Mouse (Mus musculus): ENCODE data around the gene Npr3. TPM values are rescaled to one million over a fixed set of nuclear protein-coding genes. Genes with fewer than 3 reads are reported as not detected.

Npr3 gene
- polyA plus RNA-seq (2014; fragmentation: Nextera tagmentation; extraction: Ambion mirVana): 0.86 and 1.0 TPM in 2 replicates

DNA sequence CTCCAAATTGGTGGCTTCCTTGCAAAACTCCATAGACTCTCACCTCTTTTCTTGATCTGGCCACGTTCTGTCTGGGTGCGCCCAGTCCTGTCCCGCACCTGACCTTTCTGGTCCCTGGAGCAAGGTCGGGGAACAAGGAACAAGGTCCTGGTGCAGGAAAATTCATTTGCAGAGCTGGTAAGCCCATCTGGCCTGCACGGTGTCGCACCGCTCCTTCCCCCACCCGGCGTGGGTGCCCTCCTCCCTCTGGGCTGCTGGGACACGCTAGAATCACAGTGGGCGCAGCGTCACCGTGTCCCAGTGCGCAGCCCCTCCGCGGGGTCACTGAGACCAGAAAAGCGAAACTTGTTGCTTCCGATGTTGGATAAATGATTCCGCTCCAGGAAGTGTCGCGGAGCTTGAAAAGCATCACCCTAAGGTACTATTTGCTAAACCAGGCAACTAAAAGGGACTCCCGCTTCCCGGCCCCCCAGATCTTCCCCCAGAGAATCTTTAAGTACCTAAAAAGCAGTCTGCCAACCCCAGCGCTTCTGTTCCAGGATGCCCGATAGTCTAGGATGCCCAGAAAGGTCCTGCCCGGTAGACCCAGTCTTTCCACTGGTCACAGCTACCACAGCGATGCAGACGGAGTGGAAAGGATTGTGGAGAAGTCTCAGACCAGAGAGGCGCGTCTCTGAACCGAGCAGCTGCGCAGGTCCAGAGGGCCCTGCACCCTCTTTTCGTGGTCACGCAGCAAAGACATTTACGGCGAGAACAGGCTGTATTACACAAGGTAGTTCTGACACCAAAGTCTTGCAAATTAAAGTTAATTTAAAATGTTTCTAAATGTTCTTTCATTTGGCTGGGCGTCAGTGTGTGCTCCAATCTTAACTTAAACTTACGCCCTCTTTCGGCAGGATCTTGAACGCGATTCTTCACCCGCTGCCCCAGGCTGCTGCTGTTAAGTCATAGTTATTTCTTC, at the start of gene Npr3:
Gene Npr3 (minus strand): TSS at position 717 of the 961 bp plus-strand sequence.
- H3K9ac ChIP-seq (ENCODE audit: low read length): 0 out of 2 replicates have a peak within 1 kb of the TSS, but pooled peaks have one; percentile 17
- WGBS: under 1% methylated on average over 42 of the region's 42 CpGs
- DNase-seq (ENCODE audit: low spot score) (peak; percentile 78), ATAC-seq (peak; percentile 10; the same call in 1 of the 2 replicates)
- no peaks in the 10 kb centered on the region for H3K36me3 ChIP-seq (ENCODE audit: control insufficient read depth, insufficient read depth, low read length)
- peaks cover 54% of the 10 kb centered on the region for H3K27me3 ChIP-seq (replicated peaks; ENCODE audit: control insufficient read depth, insufficient read depth, low read length)
- H3K27ac ChIP-seq (ENCODE audit: low read depth, low read length): no peak within 1 kb of the TSS
- no peaks in the 10 kb centered on the region for H3K9me3 ChIP-seq (replicated peaks; ENCODE audit: control insufficient read depth, low read length)
- H3K4me1 ChIP-seq (ENCODE audit: control insufficient read depth, insufficient read depth, low read length): peaks cover 22% of the 10 kb centered on the region
- H3K4me3 ChIP-seq (ENCODE audit: low read depth, low read length): peak within 1 kb of the TSS; percentile 47
- H3K4me2 ChIP-seq (ENCODE audit: low read length): peak within 1 kb of the TSS; percentile 97

DNA sequence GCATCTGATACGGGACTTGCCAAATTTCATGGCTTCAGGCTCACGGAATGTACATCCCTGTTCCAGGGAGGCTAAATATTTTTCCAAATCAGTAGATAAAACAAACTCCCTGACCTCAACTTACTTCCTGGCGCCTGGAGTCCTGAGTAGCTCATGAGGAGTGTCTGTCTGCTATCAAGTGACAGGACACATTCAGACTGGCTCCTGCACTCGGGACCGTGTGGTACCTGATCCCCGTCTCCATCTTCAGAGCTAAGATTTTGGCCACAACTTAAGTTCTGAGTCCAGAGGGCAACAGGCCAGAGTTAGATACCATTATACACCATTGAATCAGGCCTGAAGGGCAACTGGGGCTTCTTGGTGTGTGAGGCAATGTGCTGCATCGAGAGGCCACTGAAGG, 49.0 kb upstream of the Npr3 start:
- Histone ChIP-seq H3K9ac (ENCODE audit: low read length) (no peak overlapping the region), H3K4me1 (ENCODE audit: control insufficient read depth, insufficient read depth, low read length) (no peaks in the 10 kb centered on the region), H3K27ac (ENCODE audit: low read depth, low read length) (no peak overlapping the region), H3K9me3 (replicated peaks; ENCODE audit: control insufficient read depth, low read length) (no peaks in the 10 kb centered on the region), H3K4me3 (ENCODE audit: low read depth, low read length) (no peak overlapping the region), H3K27me3 (replicated peaks; ENCODE audit: control insufficient read depth, insufficient read depth, low read length) (no peaks in the 10 kb centered on the region), H3K36me3 (ENCODE audit: control insufficient read depth, insufficient read depth, low read length) (no peaks in the 10 kb centered on the region), H3K4me2 (ENCODE audit: low read length) (no peak overlapping the region)
- no peak for DNase-seq (ENCODE audit: low spot score)
- WGBS: 92% methylated on average over 7 of the region's 7 CpGs
- no peak for ATAC-seq

GRCm38 (mm10) chr15:11954190-11954589, 47.1 kb upstream of the Npr3 start:
- DNase-seq (ENCODE audit: low spot score) (no peak), ATAC-seq (no peak)
- Histone ChIP-seq H3K9ac (ENCODE audit: low read length) (no peak overlapping the region), H3K4me2 (ENCODE audit: low read length) (no peak overlapping the region), H3K4me1 (ENCODE audit: control insufficient read depth, insufficient read depth, low read length) (no peaks in the 10 kb centered on the region), H3K36me3 (ENCODE audit: control insufficient read depth, insufficient read depth, low read length) (no peaks in the 10 kb centered on the region), H3K4me3 (ENCODE audit: low read depth, low read length) (no peak overlapping the region), H3K27me3 (replicated peaks; ENCODE audit: control insufficient read depth, insufficient read depth, low read length) (no peaks in the 10 kb centered on the region), H3K27ac (ENCODE audit: low read depth, low read length) (no peak overlapping the region), H3K9me3 (replicated peaks; ENCODE audit: control insufficient read depth, low read length) (no peaks in the 10 kb centered on the region)
- 67% methylated on average over 4 of the region's 4 CpGs for WGBS

- WGBS: 82% methylated on average over 3 of the region's 3 CpGs
Observed at GRCm38 (mm10) chr15:11952159-11952558, 45.1 kb upstream of the Npr3 start.

DNA sequence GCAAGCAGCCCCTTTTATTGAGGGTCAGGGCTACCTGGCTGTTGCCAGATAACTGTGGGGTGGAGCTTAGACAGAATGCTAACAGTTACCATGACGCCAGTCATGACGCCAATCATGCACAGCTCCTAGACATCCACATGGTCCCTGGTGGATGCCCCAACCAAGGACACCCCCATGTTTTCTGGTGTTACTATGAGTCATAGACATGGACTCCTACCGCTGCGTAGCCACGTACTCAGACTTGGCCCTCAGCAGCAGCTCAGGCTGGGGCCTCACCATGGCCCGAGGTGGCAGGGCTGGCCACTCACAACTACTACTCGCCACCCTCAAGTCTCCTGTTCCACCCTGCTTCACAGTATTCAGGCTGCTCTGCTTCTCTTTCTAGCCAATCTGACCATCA, 44.1 kb upstream of the Npr3 start:
- no peak for DNase-seq (ENCODE audit: low spot score)
- ATAC-seq: no peak
- H3K27me3 ChIP-seq (replicated peaks; ENCODE audit: control insufficient read depth, insufficient read depth, low read length): no peaks in the 10 kb centered on the region
- no peaks in the 10 kb centered on the region for H3K36me3 ChIP-seq (ENCODE audit: control insufficient read depth, insufficient read depth, low read length)
- no peak overlapping the region for H3K4me2 ChIP-seq (ENCODE audit: low read length)
- no peak overlapping the region for H3K4me3 ChIP-seq (ENCODE audit: low read depth, low read length)
- 93% methylated on average over 7 of the region's 7 CpGs for WGBS
- H3K9me3 ChIP-seq (replicated peaks; ENCODE audit: control insufficient read depth, low read length): no peaks in the 10 kb centered on the region
- no peaks in the 10 kb centered on the region for H3K4me1 ChIP-seq (ENCODE audit: control insufficient read depth, insufficient read depth, low read length)
- no peak overlapping the region for H3K27ac ChIP-seq (ENCODE audit: low read depth, low read length)
- H3K9ac ChIP-seq (ENCODE audit: low read length): no peak overlapping the region

More at GRCm38 (mm10) chr15:11952159-11952558, 45.1 kb upstream of the Npr3 start:
- H3K27ac ChIP-seq (ENCODE audit: low read depth, low read length): no peak overlapping the region
- H3K27me3 ChIP-seq (replicated peaks; ENCODE audit: control insufficient read depth, insufficient read depth, low read length): no peaks in the 10 kb centered on the region
- H3K9ac ChIP-seq (ENCODE audit: low read length): no peak overlapping the region
- DNase-seq (ENCODE audit: low spot score) (no peak), ATAC-seq (no peak)
- no peak overlapping the region for H3K4me2 ChIP-seq (ENCODE audit: low read length)
- no peak overlapping the region for H3K4me3 ChIP-seq (ENCODE audit: low read depth, low read length)
- no peaks in the 10 kb centered on the region for H3K36me3 ChIP-seq (ENCODE audit: control insufficient read depth, insufficient read depth, low read length)
- H3K4me1 ChIP-seq (ENCODE audit: control insufficient read depth, insufficient read depth, low read length): no peaks in the 10 kb centered on the region
- H3K9me3 ChIP-seq (replicated peaks; ENCODE audit: control insufficient read depth, low read length): no peaks in the 10 kb centered on the region

DNA sequence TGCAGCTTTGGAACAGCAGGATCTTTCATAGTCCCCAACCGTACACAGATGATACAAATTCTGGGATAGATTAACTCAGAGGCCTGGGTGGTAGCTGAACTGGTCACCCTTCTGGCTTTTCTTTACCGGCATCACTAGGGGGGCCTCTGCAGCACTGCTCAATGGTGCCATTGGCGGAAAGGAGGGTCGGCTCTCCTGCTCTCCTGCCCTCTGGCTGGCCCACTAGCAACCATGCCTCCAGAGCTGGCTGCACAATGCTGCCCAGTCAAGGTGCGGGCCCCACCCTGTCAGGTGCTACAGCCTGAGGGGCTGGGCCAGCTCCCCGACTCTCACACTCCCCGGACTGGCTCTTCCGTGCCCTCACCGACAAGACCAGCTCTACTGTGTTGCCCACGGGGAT, 43.1 kb upstream of the Npr3 start:
- WGBS: 91% methylated on average over 10 of the region's 10 CpGs
- no peak for ATAC-seq
- no peak overlapping the region for H3K4me3 ChIP-seq (ENCODE audit: low read depth, low read length)

GRCm38 (mm10) chr15:11949490-11949889, 42.4 kb upstream of the Npr3 start:
- no peak for ATAC-seq
- no peaks in the 10 kb centered on the region for H3K4me1 ChIP-seq (ENCODE audit: control insufficient read depth, insufficient read depth, low read length)
- H3K4me3 ChIP-seq (ENCODE audit: low read depth, low read length): no peak overlapping the region

More for the DNA sequence above, 43.1 kb upstream of the Npr3 start:
- Histone ChIP-seq H3K4me1 (ENCODE audit: control insufficient read depth, insufficient read depth, low read length) (no peaks in the 10 kb centered on the region), H3K9ac (ENCODE audit: low read length) (no peak overlapping the region), H3K36me3 (ENCODE audit: control insufficient read depth, insufficient read depth, low read length) (no peaks in the 10 kb centered on the region), H3K4me2 (ENCODE audit: low read length) (no peak overlapping the region), H3K9me3 (replicated peaks; ENCODE audit: control insufficient read depth, low read length) (no peaks in the 10 kb centered on the region), H3K27me3 (replicated peaks; ENCODE audit: control insufficient read depth, insufficient read depth, low read length) (no peaks in the 10 kb centered on the region), H3K27ac (ENCODE audit: low read depth, low read length) (no peak overlapping the region)
- no peak for DNase-seq (ENCODE audit: low spot score)

GRCm38 (mm10) chr15:11940855-11941254, 33.8 kb upstream of the Npr3 start:
- H3K4me3 ChIP-seq (ENCODE audit: low read depth, low read length): no peak overlapping the region
- 27% methylated on average over 5 of the region's 5 CpGs for WGBS
- H3K36me3 ChIP-seq (ENCODE audit: control insufficient read depth, insufficient read depth, low read length): no peaks in the 10 kb centered on the region
- peak; percentile 31 for DNase-seq (ENCODE audit: low spot score)
- H3K9me3 ChIP-seq (replicated peaks; ENCODE audit: control insufficient read depth, low read length): no peaks in the 10 kb centered on the region
- no peak overlapping the region for H3K9ac ChIP-seq (ENCODE audit: low read length)
- ATAC-seq: 0 out of 2 replicates have a peak, but pooled peaks have one; percentile 20
- H3K27me3 ChIP-seq (replicated peaks; ENCODE audit: control insufficient read depth, insufficient read depth, low read length): 0 out of 2 replicates have a peak, but pooled peaks cover 4% of the 10 kb centered on the region
- no peaks in the 10 kb centered on the region for H3K4me1 ChIP-seq (ENCODE audit: control insufficient read depth, insufficient read depth, low read length)
- H3K27ac ChIP-seq (ENCODE audit: low read depth, low read length): no peak overlapping the region
- H3K4me2 ChIP-seq (ENCODE audit: low read length): no peak overlapping the region

More at GRCm38 (mm10) chr15:11949490-11949889, 42.4 kb upstream of the Npr3 start:
- Histone ChIP-seq H3K4me2 (ENCODE audit: low read length) (no peak overlapping the region), H3K36me3 (ENCODE audit: control insufficient read depth, insufficient read depth, low read length) (no peaks in the 10 kb centered on the region), H3K9me3 (replicated peaks; ENCODE audit: control insufficient read depth, low read length) (no peaks in the 10 kb centered on the region), H3K27me3 (replicated peaks; ENCODE audit: control insufficient read depth, insufficient read depth, low read length) (no peaks in the 10 kb centered on the region), H3K9ac (ENCODE audit: low read length) (no peak overlapping the region), H3K27ac (ENCODE audit: low read depth, low read length) (no peak overlapping the region)
- DNase-seq (ENCODE audit: low spot score): no peak
- 96% methylated on average over 3 of the region's 3 CpGs for WGBS

- H3K4me3 ChIP-seq (ENCODE audit: low read depth, low read length): no peak overlapping the region
- H3K4me2 ChIP-seq (ENCODE audit: low read length): no peak overlapping the region
- H3K36me3 ChIP-seq (ENCODE audit: control insufficient read depth, insufficient read depth, low read length): no peaks in the 10 kb centered on the region
- H3K27ac ChIP-seq (ENCODE audit: low read depth, low read length): no peak overlapping the region
- no peak overlapping the region for H3K9ac ChIP-seq (ENCODE audit: low read length)
- 73% methylated on average over 3 of the region's 3 CpGs for WGBS
- DNase-seq (ENCODE audit: low spot score): no peak
- no peaks in the 10 kb centered on the region for H3K9me3 ChIP-seq (replicated peaks; ENCODE audit: control insufficient read depth, low read length)
- no peak for ATAC-seq
- no peaks in the 10 kb centered on the region for H3K4me1 ChIP-seq (ENCODE audit: control insufficient read depth, insufficient read depth, low read length)
- H3K27me3 ChIP-seq (replicated peaks; ENCODE audit: control insufficient read depth, insufficient read depth, low read length): no peaks in the 10 kb centered on the region
Observed at GRCm38 (mm10) chr15:11927742-11928141, 20.7 kb upstream of the Npr3 start.

Measured in forebrain, embryonic 14.5 days (tissue).